Mouse (Mus musculus) midbrain, embryonic 15.5 days (tissue): ENCODE results near the gene Stat3. TPM values are rescaled to one million over a fixed set of nuclear protein-coding genes. Genes with fewer than 3 reads are reported as not detected.

Source experiments
- ATAC-seq: fragments of 200-750 bp; cut with Nextera tagmentation; replicated peaks from 2 replicates; pipeline ENCODE4 v1.8.0; 2017; ENCODE audit warnings: moderate TSS enrichment
- H3K27ac ChIP-seq: fragments of 300-500 bp; sonication (generic); 2 replicates; pipeline ENCODE4 v1.5.1; 2015; ENCODE audit warnings: mild to moderate bottlenecking, inconsistent platforms
- H3K27me3 ChIP-seq: fragments of 300-500 bp; sonication (generic); replicated peaks from 2 replicates; pipeline ENCODE4 v1.6.1; 2015; ENCODE audit warnings: inconsistent platforms
- H3K36me3 ChIP-seq: fragments of 300-500 bp; sonication (generic); replicated peaks from 2 replicates; pipeline ENCODE4 v1.6.1; 2015; ENCODE audit warnings: inconsistent platforms
- H3K4me1 ChIP-seq: fragments of 300-500 bp; sonication (generic); 2 replicates; pipeline ENCODE4 v1.6.1; 2015; ENCODE audit warnings: inconsistent platforms
- H3K4me2 ChIP-seq: fragments of 300-500 bp; sonication (generic); 2 replicates; pipeline ENCODE4 v1.6.1; 2015; ENCODE audit warnings: inconsistent platforms, mild to moderate bottlenecking, moderate library complexity
- H3K4me3 ChIP-seq: fragments of 300-500 bp; sonication (generic); 2 replicates; pipeline ENCODE4 v1.5.1; 2015; ENCODE audit warnings: mild to moderate bottlenecking, inconsistent platforms
- H3K9ac ChIP-seq: fragments of 300-500 bp; sonication (generic); 2 replicates; pipeline ENCODE4 v1.6.1; 2015; ENCODE audit warnings: mild to moderate bottlenecking, inconsistent platforms
- H3K9me3 ChIP-seq: fragments of 300-500 bp; sonication (generic); 2 replicates; pipeline ENCODE4 v1.6.1; 2016; ENCODE audit warnings: inconsistent platforms
- WGBS: fragments of 180-500 bp; shearing (Covaris S2); methylation state at CpG from one replicate; pipeline ENCODE4 v1.1.7; 2015; ENCODE audit warnings: mixed read lengths; 5-methylcytosine and 5-hydroxymethylcytosine counted together
- polyA plus RNA-seq: library from polyadenylated mRNA; unstranded; fragments of >200 nt; fragmentation: Nextera tagmentation; extraction: Ambion mirVana; gene quantifications from 2 replicates; pipeline ENCODE4 v1.2.1, GENCODE M21; 2015

Gene Stat3
- polyA plus RNA-seq: 35.8 and 37.9 TPM in 2 replicates

DNA sequence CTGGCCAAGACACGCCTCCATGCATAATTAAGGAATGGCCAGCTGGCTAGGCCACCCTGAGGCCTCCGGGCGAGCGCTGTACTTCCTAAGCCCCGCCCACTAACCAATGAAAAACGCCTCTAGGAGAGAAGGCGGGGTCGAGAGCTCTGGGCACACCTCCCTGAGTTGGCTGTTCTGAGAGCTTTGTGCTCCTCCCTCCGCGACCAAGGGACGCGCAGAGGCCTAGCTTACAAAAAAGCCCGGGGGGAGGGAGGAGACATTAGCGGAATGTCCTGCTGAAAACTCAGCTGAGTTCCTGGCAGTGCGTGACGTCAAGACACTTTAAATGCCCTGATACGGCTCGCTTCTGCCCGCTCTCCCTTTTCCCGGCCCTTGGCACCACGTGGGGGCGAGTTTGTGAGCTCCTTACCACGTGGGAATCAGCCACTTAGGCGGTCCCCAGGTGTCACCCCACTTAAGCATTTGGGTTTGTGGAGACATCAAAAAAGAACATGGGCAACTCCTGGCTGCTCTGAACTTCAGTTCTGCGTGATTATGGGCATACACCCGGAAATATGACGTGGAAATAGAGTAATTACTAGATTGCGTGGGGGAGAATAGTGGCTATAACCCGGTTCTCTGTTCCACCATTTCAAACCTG, at the start of gene Stat3:
TSS of gene Stat3 (minus strand) at position 29 of the 640 bp plus-strand sequence.
- Histone ChIP-seq H3K36me3 (no peaks in the 10 kb centered on the region), H3K4me1 (peaks cover 22% of the 10 kb centered on the region), H3K4me2 (peak within 1 kb of the TSS; percentile 69), H3K4me3 (peak within 1 kb of the TSS; percentile 84), H3K27me3 (0 out of 2 replicates have a peak, but pooled peaks cover 2% of the 10 kb centered on the region), H3K27ac (peak within 1 kb of the TSS; percentile 74), H3K9ac (peak within 1 kb of the TSS; percentile 83), H3K9me3 (no peaks in the 10 kb centered on the region)
- ATAC-seq: peak; percentile 94
- 2% methylated on average over 29 of the region's 29 CpGs for WGBS

DNA sequence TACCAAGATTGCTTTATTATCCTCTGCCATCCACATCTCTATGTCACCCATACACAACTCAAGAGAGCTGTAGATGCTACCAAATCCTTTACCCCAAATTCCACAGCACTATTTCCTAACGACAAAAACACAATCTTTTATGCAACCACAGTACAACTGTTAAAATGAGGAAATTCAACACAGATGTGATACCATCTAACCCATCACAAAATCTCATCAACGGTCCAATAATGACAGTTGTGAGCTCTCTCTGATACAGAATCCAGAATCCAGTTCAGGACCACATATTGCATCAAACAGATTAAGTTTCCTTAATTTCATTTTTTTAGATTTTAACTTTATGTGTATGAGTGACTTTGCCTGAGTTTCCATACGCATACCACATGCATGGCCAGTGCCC, 49.3 kb upstream of the Stat3 start:
- 83% methylated on average over 3 of the region's 3 CpGs for WGBS
- H3K27me3 ChIP-seq: no peaks in the 10 kb centered on the region
- H3K9ac ChIP-seq: no peak overlapping the region
- no peaks in the 10 kb centered on the region for H3K4me1 ChIP-seq
- H3K4me3 ChIP-seq: no peak overlapping the region
- H3K9me3 ChIP-seq: no peaks in the 10 kb centered on the region
- no peak overlapping the region for H3K4me2 ChIP-seq
- no peaks in the 10 kb centered on the region for H3K36me3 ChIP-seq
- no peak for ATAC-seq
- H3K27ac ChIP-seq: no peak overlapping the region

DNA sequence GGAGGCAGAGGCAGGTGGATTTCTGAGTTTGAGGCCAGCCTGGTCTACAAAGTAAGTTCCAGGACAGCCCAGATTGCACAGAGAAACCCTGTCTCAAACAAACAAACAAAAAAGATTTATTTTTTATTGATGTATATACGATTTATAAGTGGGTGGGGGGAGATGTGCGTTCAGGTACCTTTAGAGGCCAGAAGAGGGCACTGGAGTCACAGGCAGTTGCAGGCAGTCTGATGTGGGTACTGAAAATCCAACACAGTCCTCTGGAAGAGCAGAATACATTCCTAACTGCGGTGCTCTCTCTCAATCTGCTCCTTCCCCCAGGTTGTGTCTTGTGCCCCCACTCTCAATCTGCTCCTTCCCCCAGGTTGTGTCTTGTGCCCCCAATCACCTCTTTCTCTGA, 46.3 kb upstream of the Stat3 start:
- Histone ChIP-seq H3K27me3 (peaks cover 3% of the 10 kb centered on the region; the same call in 1 of the 2 replicates), H3K9me3 (no peaks in the 10 kb centered on the region), H3K36me3 (no peaks in the 10 kb centered on the region), H3K4me1 (peaks cover 5% of the 10 kb centered on the region; the same call in 1 of the 2 replicates), H3K4me2 (no peak overlapping the region), H3K4me3 (no peak overlapping the region), H3K27ac (no peak overlapping the region), H3K9ac (no peak overlapping the region)
- WGBS: 53% methylated on average over 3 of the region's 3 CpGs
- no peak for ATAC-seq

DNA sequence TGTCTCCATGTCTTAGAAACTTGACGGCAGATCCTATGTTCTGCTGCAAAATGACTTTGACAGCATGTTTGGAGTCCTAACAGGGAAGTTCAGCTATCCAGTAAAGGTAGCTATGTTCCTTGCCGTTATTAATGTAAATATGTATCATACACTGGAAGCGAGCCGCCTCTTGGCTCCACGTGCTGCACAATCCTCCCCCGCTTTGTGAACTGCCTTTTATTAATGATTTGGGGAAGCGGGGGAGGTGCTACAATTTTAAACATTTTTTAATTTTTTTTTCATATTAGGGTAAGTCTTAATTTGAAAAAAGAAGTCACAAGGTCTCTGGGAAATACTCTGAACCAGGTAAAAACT, 44.4 kb upstream of the Stat3 start:
- 80% methylated on average over 7 of the region's 7 CpGs for WGBS
- Histone ChIP-seq H3K27me3 (peaks cover 3% of the 10 kb centered on the region; the same call in 1 of the 2 replicates), H3K4me1 (peaks cover 5% of the 10 kb centered on the region; the same call in 1 of the 2 replicates), H3K4me2 (no peak overlapping the region), H3K9ac (no peak overlapping the region), H3K9me3 (no peaks in the 10 kb centered on the region), H3K36me3 (no peaks in the 10 kb centered on the region), H3K4me3 (no peak overlapping the region), H3K27ac (no peak overlapping the region)
- ATAC-seq: no peak

DNA sequence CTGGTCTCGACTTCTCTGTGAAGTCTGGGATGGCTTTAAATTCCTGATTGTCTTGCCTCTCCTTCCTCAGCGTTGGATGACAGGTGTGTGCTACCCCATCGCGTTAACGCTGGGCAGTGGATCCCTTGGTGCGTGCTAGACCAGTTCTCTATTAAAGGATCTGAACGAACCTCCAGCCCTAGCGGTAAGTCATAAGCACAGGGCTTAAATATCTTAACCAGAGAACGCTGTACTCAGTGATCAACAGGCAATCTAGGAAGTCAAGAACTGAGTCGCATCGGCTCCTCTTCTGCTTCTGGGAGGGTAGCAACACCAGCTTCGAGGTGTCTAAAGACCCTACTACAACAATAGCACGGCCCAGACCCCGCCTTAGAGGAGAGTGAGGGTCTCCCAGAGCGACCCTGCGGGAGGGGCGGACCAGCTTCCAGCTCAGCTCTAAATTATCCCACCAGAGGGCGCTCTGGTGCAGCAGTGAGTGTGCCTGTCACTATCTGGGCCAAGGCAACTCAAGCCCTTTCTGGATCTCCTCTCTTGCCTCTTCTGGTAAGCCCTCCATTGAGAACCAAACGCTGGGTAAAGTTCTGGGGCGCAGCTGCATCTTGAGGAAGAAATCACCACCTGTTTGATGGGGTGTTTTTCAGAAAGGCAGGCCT, 43.9 kb upstream of the Stat3 start:
- ATAC-seq: peak; percentile 74; the same call in 1 of the 2 replicates
- Histone ChIP-seq H3K36me3 (no peaks in the 10 kb centered on the region), H3K9me3 (no peaks in the 10 kb centered on the region), H3K27me3 (peaks cover 3% of the 10 kb centered on the region; the same call in 1 of the 2 replicates), H3K4me3 (peak overlapping the region; percentile 39), H3K9ac (peak overlapping the region; percentile 34; the same call in 1 of the 2 replicates), H3K4me1 (peaks cover 5% of the 10 kb centered on the region; the same call in 1 of the 2 replicates), H3K4me2 (peak overlapping the region; percentile 70), H3K27ac (no peak overlapping the region)
- WGBS: 2% methylated on average over 20 of the region's 20 CpGs

DNA sequence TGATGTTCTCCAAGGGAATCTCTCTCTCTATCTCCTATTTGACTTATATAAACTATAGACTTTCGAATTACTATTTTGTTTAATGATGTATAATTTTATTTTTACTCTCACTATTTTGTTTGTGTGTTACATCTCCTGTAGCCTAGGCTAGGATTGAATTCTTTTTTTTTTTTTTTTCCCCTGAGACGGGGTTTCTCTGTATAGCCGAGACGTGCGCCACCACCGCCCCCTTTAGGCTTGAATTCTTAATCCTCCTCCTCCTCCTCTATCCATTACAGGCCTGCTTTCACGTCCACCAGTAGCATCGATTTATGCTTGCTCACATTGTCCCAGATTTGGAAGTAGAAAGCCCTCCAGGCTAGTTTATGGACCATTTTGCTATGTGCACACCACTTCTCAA, 42.7 kb upstream of the Stat3 start:
- ATAC-seq: no peak
- no peak overlapping the region for H3K27ac ChIP-seq
- WGBS: 12% methylated on average over 8 of the region's 8 CpGs
- peaks cover 5% of the 10 kb centered on the region; the same call in 1 of the 2 replicates for H3K4me1 ChIP-seq
- H3K9ac ChIP-seq: no peak overlapping the region
- H3K9me3 ChIP-seq: no peaks in the 10 kb centered on the region
- H3K4me3 ChIP-seq: no peak overlapping the region
- H3K27me3 ChIP-seq: peaks cover 3% of the 10 kb centered on the region; the same call in 1 of the 2 replicates
- no peak overlapping the region for H3K4me2 ChIP-seq
- H3K36me3 ChIP-seq: no peaks in the 10 kb centered on the region

DNA sequence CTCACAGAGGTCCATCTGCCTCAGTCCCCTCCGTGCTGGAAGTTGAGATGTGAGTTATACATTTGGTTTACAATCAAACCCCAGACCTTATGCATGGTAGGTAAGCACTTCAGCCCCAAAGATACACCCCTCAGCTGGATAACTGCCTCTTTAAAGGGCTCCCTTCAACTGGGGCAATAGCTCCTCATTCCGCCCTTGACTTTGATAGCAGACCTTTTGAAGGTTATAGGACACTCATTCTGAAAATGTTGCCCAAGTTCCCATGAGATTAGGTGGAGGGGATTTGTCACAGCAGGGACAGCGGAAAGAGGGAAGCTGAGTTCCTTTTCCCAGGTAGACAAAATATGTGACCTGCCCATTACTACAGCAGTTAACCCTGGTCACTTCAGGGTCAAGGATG, 41.9 kb upstream of the Stat3 start:
- Histone ChIP-seq H3K27me3 (peaks cover 3% of the 10 kb centered on the region; the same call in 1 of the 2 replicates), H3K9ac (no peak overlapping the region)
- 64% methylated on average over 3 of the region's 3 CpGs for WGBS

DNA sequence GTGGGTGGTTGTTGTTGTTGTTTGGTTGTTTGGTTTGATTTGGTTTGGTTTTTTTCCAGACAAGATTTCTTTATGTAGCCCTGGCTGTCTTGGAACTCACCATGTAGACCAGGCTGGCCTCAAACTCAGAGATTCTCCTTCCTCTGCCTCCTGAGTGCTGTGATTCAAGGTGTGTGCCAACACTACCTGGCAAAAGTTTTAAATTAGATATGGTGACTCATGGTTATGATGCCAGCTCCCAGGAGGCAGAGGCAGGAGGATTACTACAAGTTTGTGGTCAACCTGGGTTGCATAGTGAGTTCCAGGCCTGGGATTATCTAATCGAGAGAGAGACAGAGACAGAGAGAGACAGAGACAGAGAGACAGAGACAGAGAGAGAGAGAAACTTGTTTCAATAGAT, 41.1 kb upstream of the Stat3 start:
- Histone ChIP-seq H3K4me1 (peaks cover 5% of the 10 kb centered on the region; the same call in 1 of the 2 replicates), H3K9ac (no peak overlapping the region), H3K27me3 (peaks cover 3% of the 10 kb centered on the region; the same call in 1 of the 2 replicates), H3K4me3 (no peak overlapping the region), H3K4me2 (no peak overlapping the region), H3K36me3 (no peaks in the 10 kb centered on the region), H3K9me3 (no peaks in the 10 kb centered on the region), H3K27ac (no peak overlapping the region)
- 72% methylated on average over 1 of the region's 1 CpGs for WGBS
- ATAC-seq: no peak

More for the DNA sequence above, 41.9 kb upstream of the Stat3 start:
- Histone ChIP-seq H3K4me3 (no peak overlapping the region), H3K9me3 (no peaks in the 10 kb centered on the region), H3K4me2 (no peak overlapping the region), H3K27ac (no peak overlapping the region), H3K36me3 (no peaks in the 10 kb centered on the region), H3K4me1 (peaks cover 5% of the 10 kb centered on the region; the same call in 1 of the 2 replicates)
- ATAC-seq: no peak

DNA sequence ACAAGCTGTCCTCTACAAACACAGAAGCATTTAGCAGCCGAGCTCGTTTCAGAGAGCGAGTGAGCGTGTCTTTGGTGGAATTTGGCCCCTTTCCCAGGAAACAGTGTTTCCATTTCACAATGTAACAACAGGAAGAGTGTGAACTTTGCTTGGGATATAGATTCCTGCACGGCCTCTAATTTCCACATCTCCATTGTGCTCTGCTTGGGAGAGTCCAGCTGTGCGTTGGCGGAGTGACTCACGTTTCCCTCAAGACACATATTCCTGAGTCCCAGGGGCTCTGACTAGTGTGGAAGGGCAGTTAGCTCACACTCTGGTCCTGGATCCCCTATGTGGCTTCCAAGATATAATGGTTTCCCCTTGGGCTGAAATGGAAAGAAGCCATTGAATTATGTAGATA, 40.5 kb upstream of the Stat3 start:
- 67% methylated on average over 8 of the region's 8 CpGs for WGBS
- no peak overlapping the region for H3K27ac ChIP-seq
- no peak for ATAC-seq

DNA sequence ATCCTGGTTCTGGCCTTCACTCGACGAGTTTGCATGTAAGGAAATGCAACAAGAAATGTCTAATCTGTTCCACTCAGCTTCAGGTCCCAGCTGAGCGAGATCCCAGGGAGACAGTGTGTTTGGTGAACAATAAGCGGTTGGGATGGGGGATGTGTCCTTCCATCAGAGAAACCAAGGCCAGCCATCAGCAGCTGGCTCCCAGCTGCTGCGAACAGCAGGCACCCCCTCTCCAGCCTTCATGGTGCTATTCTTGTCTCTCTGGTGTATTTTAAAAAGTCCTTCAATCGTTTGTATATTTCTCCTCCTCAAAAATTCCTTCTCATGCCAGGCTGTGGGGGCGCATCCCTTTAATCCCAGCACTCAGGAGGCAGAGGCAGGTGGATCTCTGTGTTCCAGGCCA, 35.9 kb upstream of the Stat3 start:
- Histone ChIP-seq H3K27me3 (peaks cover 31% of the 10 kb centered on the region), H3K4me3 (no peak overlapping the region), H3K9ac (no peak overlapping the region), H3K27ac (no peak overlapping the region), H3K4me1 (peaks cover 4% of the 10 kb centered on the region), H3K9me3 (no peaks in the 10 kb centered on the region), H3K4me2 (no peak overlapping the region), H3K36me3 (no peaks in the 10 kb centered on the region)
- no peak for ATAC-seq
- 66% methylated on average over 7 of the region's 7 CpGs for WGBS

More for the DNA sequence above, 40.5 kb upstream of the Stat3 start:
- Histone ChIP-seq H3K9me3 (no peaks in the 10 kb centered on the region), H3K4me3 (no peak overlapping the region), H3K9ac (no peak overlapping the region), H3K4me2 (no peak overlapping the region), H3K36me3 (no peaks in the 10 kb centered on the region), H3K27me3 (peaks cover 3% of the 10 kb centered on the region; the same call in 1 of the 2 replicates), H3K4me1 (peaks cover 5% of the 10 kb centered on the region; the same call in 1 of the 2 replicates)

DNA sequence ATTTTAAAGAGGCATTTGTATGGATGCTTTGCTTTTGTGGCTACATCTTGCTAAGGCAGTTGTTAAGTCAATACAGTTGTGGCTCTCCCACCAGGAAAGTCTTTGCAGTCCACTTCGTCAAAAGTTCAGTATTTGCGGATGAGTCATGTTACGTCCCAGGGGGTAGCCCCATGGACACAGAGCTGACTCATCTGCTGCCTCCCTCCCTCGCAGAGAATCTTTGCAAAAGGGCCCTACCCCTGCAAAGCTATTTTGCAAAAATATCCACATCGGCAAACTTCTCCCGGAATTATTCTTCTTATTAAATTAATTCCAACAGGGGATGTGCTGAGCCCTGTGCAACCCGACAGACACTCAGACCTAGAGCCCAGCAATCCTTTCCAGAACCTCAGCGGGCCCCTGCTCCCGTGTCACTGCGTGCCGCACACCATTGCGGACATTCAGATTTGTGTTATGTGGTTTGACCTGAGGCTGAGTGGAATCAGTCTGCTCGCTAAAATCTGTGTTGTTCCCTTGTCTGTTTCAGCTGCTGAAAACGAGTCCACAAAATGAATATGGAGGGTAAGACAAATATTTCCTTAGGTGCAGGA, 35.1 kb upstream of the Stat3 start:
- 74% methylated on average over 14 of the region's 14 CpGs for WGBS
- H3K4me3 ChIP-seq: no peak overlapping the region
- H3K9me3 ChIP-seq: no peaks in the 10 kb centered on the region
- H3K36me3 ChIP-seq: no peaks in the 10 kb centered on the region
- peaks cover 12% of the 10 kb centered on the region for H3K4me1 ChIP-seq
- no peak overlapping the region for H3K27ac ChIP-seq
- no peak overlapping the region for H3K4me2 ChIP-seq
- no peak overlapping the region for H3K9ac ChIP-seq
- H3K27me3 ChIP-seq: peaks cover 38% of the 10 kb centered on the region
- no peak for ATAC-seq

DNA sequence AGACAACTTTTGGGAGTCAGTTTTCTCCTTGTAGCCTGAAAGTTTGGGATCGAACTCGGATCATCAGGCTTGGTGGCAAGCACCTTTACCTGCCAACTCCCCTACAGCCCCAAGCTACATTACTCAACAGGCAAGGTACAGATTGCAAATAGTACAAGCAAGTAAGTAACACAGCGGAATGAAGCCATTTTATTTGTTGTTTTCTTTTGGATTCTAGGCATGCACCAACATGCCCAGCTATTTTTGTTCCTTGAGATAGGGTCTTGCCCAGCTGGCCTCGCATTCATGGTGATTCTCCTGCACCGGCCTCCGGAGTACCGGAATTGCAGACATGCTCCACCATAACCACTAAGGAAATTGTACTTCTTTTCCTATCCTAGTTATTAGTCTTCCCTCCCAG, 33.9 kb upstream of the Stat3 start:
- peaks cover 51% of the 10 kb centered on the region for H3K27me3 ChIP-seq

More for the DNA sequence above, 33.9 kb upstream of the Stat3 start:
- Histone ChIP-seq H3K4me1 (peaks cover 17% of the 10 kb centered on the region), H3K4me3 (no peak overlapping the region), H3K36me3 (no peaks in the 10 kb centered on the region), H3K9me3 (no peaks in the 10 kb centered on the region), H3K9ac (no peak overlapping the region), H3K4me2 (no peak overlapping the region), H3K27ac (no peak overlapping the region)
- 91% methylated on average over 7 of the region's 7 CpGs for WGBS
- no peak for ATAC-seq
